Mouse (Mus musculus) kidney, embryonic 16.5 days (tissue): ENCODE data around the gene Rbm3. TPM values are rescaled to one million over a fixed set of nuclear protein-coding genes. Genes with fewer than 3 reads are reported as not detected.
"Not testable (repeated sequence)": the region's sequence is repeated elsewhere in the genome, so short reads cannot be mapped to it uniquely, and the experiment has no call there.

ENCODE experiments used
- ATAC-seq: fragments of 200-750 bp; cut with Nextera tagmentation; 2 replicates; pipeline ENCODE4 v1.8.0; 2017; ENCODE audit warnings: moderate TSS enrichment; ENCODE audit not compliant: low FRiP score, low TSS enrichment
- H3K27ac ChIP-seq: fragments of 300-500 bp; sonication (generic); 2 replicates; pipeline ENCODE4 v1.5.1; 2014; ENCODE audit warnings: low read length
- H3K27me3 ChIP-seq: fragments of 300-500 bp; sonication (generic); 2 replicates; pipeline ENCODE4 v1.6.1; 2014; ENCODE audit warnings: low read length, control low read depth, mixed read lengths; ENCODE audit not compliant: insufficient read depth
- H3K36me3 ChIP-seq: fragments of 300-500 bp; sonication (generic); 2 replicates; pipeline ENCODE4 v1.6.1; 2014; ENCODE audit warnings: low read length, control low read depth, mixed read lengths; ENCODE audit not compliant: insufficient read depth
- H3K4me1 ChIP-seq: fragments of 300-500 bp; sonication (generic); 2 replicates; pipeline ENCODE4 v1.6.1; 2014; ENCODE audit warnings: low read length, control low read depth, mixed read lengths; ENCODE audit not compliant: insufficient read depth
- H3K4me2 ChIP-seq: fragments of 300-500 bp; sonication (generic); replicated peaks from 2 replicates; pipeline ENCODE4 v1.6.1; 2014; ENCODE audit warnings: low read depth, low read length
- H3K4me3 ChIP-seq: fragments of 300-500 bp; sonication (generic); 2 replicates; pipeline ENCODE4 v1.5.1; 2014; ENCODE audit warnings: mild to moderate bottlenecking, low read length
- H3K9ac ChIP-seq: fragments of 300-500 bp; sonication (generic); replicated peaks from 2 replicates; pipeline ENCODE4 v1.6.1; 2014; ENCODE audit warnings: low read length
- H3K9me3 ChIP-seq: fragments of 300-500 bp; sonication (generic); 2 replicates; pipeline ENCODE4 v1.6.1; 2016; ENCODE audit warnings: low read length, control low read depth
- WGBS: fragments of 180-500 bp; shearing (Covaris S2); extraction: QIAGEN DNeasy Blood & Tissue Kit; methylation state at CpG from one replicate; pipeline ENCODE4 v1.1.7; 2014; 5-methylcytosine and 5-hydroxymethylcytosine counted together
- polyA plus RNA-seq: library from polyadenylated mRNA; unstranded; fragments of >200 nt; fragmentation: Nextera tagmentation; extraction: Ambion mirVana; gene quantifications from 2 replicates; pipeline ENCODE4 v1.2.1, GENCODE M21; 2015

The Rbm3 gene
- polyA plus RNA-seq, 1 experiment from 2014 or later, result 441 TPM

- no peak overlapping the region for H3K4me3 ChIP-seq
- no peak overlapping the region for H3K4me2 ChIP-seq
- H3K36me3 ChIP-seq, result no peaks in the 10 kb centered on the region
- H3K9ac ChIP-seq, result no peak overlapping the region
- H3K27ac ChIP-seq, result no peak overlapping the region
- no peak for ATAC-seq
- no peaks in the 10 kb centered on the region for H3K9me3 ChIP-seq
- no peaks in the 10 kb centered on the region for H3K4me1 ChIP-seq
- H3K27me3 ChIP-seq, result no peaks in the 10 kb centered on the region
- 70% methylated on average over 4 of the region's 4 CpGs for WGBS
Measured at GRCm38 (mm10) chrX:8099435-8099834, 46.2 kb downstream of the Rbm3 start.

GRCm38 (mm10) chrX:8096787-8097242 is 48.9 kb downstream of the Rbm3 start:
- Histone ChIP-seq H3K27me3 (no peaks in the 10 kb centered on the region), H3K4me3 (peak overlapping the region; percentile 33), H3K9ac (peak overlapping the region; percentile 29; the same call in 1 of the 2 replicates), H3K9me3 (no peaks in the 10 kb centered on the region), H3K4me1 (no peaks in the 10 kb centered on the region), H3K36me3 (no peaks in the 10 kb centered on the region), H3K27ac (peak overlapping the region; percentile 77), H3K4me2 (peak overlapping the region; percentile 51)
- WGBS, result 21% methylated on average over 19 of the region's 19 CpGs
- peak; percentile 97 for ATAC-seq

GRCm38 (mm10) chrX:8096068-8096786 is 49.5 kb downstream of the Rbm3 start:
- H3K27ac ChIP-seq, H3K36me3 ChIP-seq, H3K9me3 ChIP-seq, H3K27me3 ChIP-seq, H3K4me1 ChIP-seq: not testable (repeated sequence)
- peak overlapping the region; percentile 35 for H3K4me3 ChIP-seq
- H3K4me2 ChIP-seq, result peak overlapping the region; percentile 49
- 36% methylated on average over 14 of the region's 48 CpGs for WGBS
- peak overlapping the region; percentile 38; the same call in 1 of the 2 replicates for H3K9ac ChIP-seq
- ATAC-seq, result peak; percentile 93

- Histone ChIP-seq H3K36me3 (no peaks in the 10 kb centered on the region), H3K4me2 (peak overlapping the region; percentile 49)
Measured at GRCm38 (mm10) chrX:8095546-8095945, 50.1 kb downstream of the Rbm3 start.

GRCm38 (mm10) chrX:8090954-8091347 is 54.7 kb downstream of the Rbm3 start:
- not testable (repeated sequence) for H3K36me3 ChIP-seq, H3K27ac ChIP-seq, H3K4me2 ChIP-seq, H3K4me3 ChIP-seq, H3K9me3 ChIP-seq, ATAC-seq, H3K27me3 ChIP-seq, H3K9ac ChIP-seq, H3K4me1 ChIP-seq
- WGBS, result 73% methylated on average over 4 of the region's 5 CpGs

More at GRCm38 (mm10) chrX:8095546-8095945, 50.1 kb downstream of the Rbm3 start:
- no peaks in the 10 kb centered on the region for H3K9me3 ChIP-seq
- H3K27ac ChIP-seq, result no peak overlapping the region
- H3K9ac ChIP-seq, result no peak overlapping the region; the same call in 1 of the 2 replicates
- H3K4me3 ChIP-seq, result peak overlapping the region; percentile 35
- 80% methylated on average over 10 of the region's 10 CpGs for WGBS
- H3K27me3 ChIP-seq, result no peaks in the 10 kb centered on the region
- no peaks in the 10 kb centered on the region for H3K4me1 ChIP-seq
- ATAC-seq, result no peak

- Histone ChIP-seq H3K4me1 (no peaks in the 10 kb centered on the region), H3K36me3 (no peaks in the 10 kb centered on the region), H3K9ac (no peak within 1 kb of the TSS), H3K27me3 (no peaks in the 10 kb centered on the region), H3K4me3 (no peak within 1 kb of the TSS), H3K4me2 (no peak within 1 kb of the TSS), H3K27ac (peak within 1 kb of the TSS; percentile 38; the same call in 1 of the 2 replicates), H3K9me3 (no peaks in the 10 kb centered on the region)
- 84% methylated on average over 14 of the region's 14 CpGs for WGBS
- ATAC-seq, result no peak
Measured at GRCm38 (mm10) chrX:8090346-8090953, 55.2 kb downstream of the Rbm3 start, which contains the start of gene Was. Gene Was, minus strand, starts transcription at chrX:8090498.

GRCm38 (mm10) chrX:8089746-8090145 is 55.9 kb downstream of the Rbm3 start:
- no peaks in the 10 kb centered on the region for H3K36me3 ChIP-seq
- no peak overlapping the region for H3K9ac ChIP-seq
- 0 out of 2 replicates have a peak overlapping the region, but pooled peaks have one; percentile 38 for H3K27ac ChIP-seq
- H3K4me2 ChIP-seq, result no peak overlapping the region
- ATAC-seq, result peak; percentile 74
- 66% methylated on average over 3 of the region's 3 CpGs for WGBS
- no peak overlapping the region for H3K4me3 ChIP-seq
- no peaks in the 10 kb centered on the region for H3K27me3 ChIP-seq
- no peaks in the 10 kb centered on the region for H3K9me3 ChIP-seq
- H3K4me1 ChIP-seq, result no peaks in the 10 kb centered on the region

Other genes with a start within 250 kb of the Rbm3 start
- 113 and 124 TPM in 2 replicates for gene Pqbp1, start 246.6 kb downstream of the Rbm3 start, polyA plus RNA-seq
- gene Timm17b, start 246.5 kb downstream of the Rbm3 start, polyA plus RNA-seq, result 182 and 184 TPM in 2 replicates
- not detected in 2 replicates for gene Gm10491, start 238.0 kb downstream of the Rbm3 start, polyA plus RNA-seq
- not detected in 2 replicates for gene Gm10490, start 236.3 kb downstream of the Rbm3 start, polyA plus RNA-seq
- 1.4 and 2.3 TPM in 2 replicates for gene Pcsk1n, start 226.1 kb downstream of the Rbm3 start, polyA plus RNA-seq
- not detected in 2 replicates for gene Eras, start 217.3 kb downstream of the Rbm3 start, polyA plus RNA-seq
- 65.3 and 69.8 TPM in 2 replicates for gene Hdac6, start 198.0 kb downstream of the Rbm3 start, polyA plus RNA-seq
- gene Gata1, start 167.8 kb downstream of the Rbm3 start, polyA plus RNA-seq, result 0.58 and 0.69 TPM in 2 replicates
- gene Glod5, start 127.4 kb downstream of the Rbm3 start, polyA plus RNA-seq, result 0.34 and 0.64 TPM in 2 replicates
- gene Suv39h1, start 71.1 kb downstream of the Rbm3 start, polyA plus RNA-seq, result 66.5 and 70.7 TPM in 2 replicates
- gene Was, start 55.4 kb downstream of the Rbm3 start, polyA plus RNA-seq, result 0.11 and 0.18 TPM in 2 replicates
- 29.0 and 29.6 TPM in 2 replicates for gene Wdr13, start 13.0 kb downstream of the Rbm3 start, polyA plus RNA-seq
- gene Tbc1d25, start 30.3 kb upstream of the Rbm3 start, polyA plus RNA-seq, result 12.6 and 14.9 TPM in 2 replicates
- 43.6 and 44.8 TPM in 2 replicates for gene Ebp, start 47.6 kb upstream of the Rbm3 start, polyA plus RNA-seq
- 8.4 and 9.7 TPM in 2 replicates for gene Porcn, start 60.6 kb upstream of the Rbm3 start, polyA plus RNA-seq
- 39.7 and 41.5 TPM in 2 replicates for gene Ftsj1, start 106.5 kb upstream of the Rbm3 start, polyA plus RNA-seq
- gene Slc38a5, start 125.3 kb upstream of the Rbm3 start, polyA plus RNA-seq, result 1.8 and 4.1 TPM in 2 replicates
- not detected in 2 replicates for gene Ssxb10, start 181.5 kb upstream of the Rbm3 start, polyA plus RNA-seq
- gene Ssxb9, start 221.1 kb upstream of the Rbm3 start, polyA plus RNA-seq, result not detected in 2 replicates